Mouse (Mus musculus) embryonic fibroblast, embryonic 13.5 days (primary cell): ENCODE data around the gene Serpini2. TPM values are rescaled to one million over a fixed set of nuclear protein-coding genes. Genes with fewer than 3 reads are reported as not detected.

Experiments used
- H3K27ac ChIP-seq: 2 replicates; pipeline ENCODE4 v1.5.1; 2012; ENCODE audit warnings: low read length, control low read depth, inconsistent platforms; ENCODE audit not compliant: insufficient read depth
- H3K4me1 ChIP-seq: 2 replicates; pipeline ENCODE4 v1.6.1; 2011; ENCODE audit warnings: low read length; ENCODE audit not compliant: control insufficient read depth, insufficient read depth
- H3K4me3 ChIP-seq: 2 replicates; pipeline ENCODE4 v1.5.1; 2011; ENCODE audit warnings: mild to moderate bottlenecking, control low read depth, low read length; ENCODE audit not compliant: insufficient read depth
- CTCF ChIP-seq: IDR thresholded peaks from 2 replicates; pipeline ENCODE4 v1.5.1; 2011; ENCODE audit warnings: mild to moderate bottlenecking, control low read depth, low read length, moderate library complexity, borderline replicate concordance; ENCODE audit not compliant: insufficient read depth
- POLR2A ChIP-seq: IDR thresholded peaks from 2 replicates; pipeline ENCODE4 v1.6.1; 2011; ENCODE audit warnings: low read depth, mild to moderate bottlenecking, control low read depth, low read length, moderate library complexity
- polyA plus RNA-seq: library from polyadenylated mRNA; stranded (reverse); fragments of >200 nt; gene quantifications from 2 replicates; pipeline ENCODE4 v1.2.4, GENCODE M21; 2011; ENCODE audit warnings: low read depth; ENCODE audit not compliant: missing spikeins, insufficient read length

Serpini2 gene
- polyA plus RNA-seq, 1 experiment = not detected

- Histone ChIP-seq H3K4me1 (no peaks in the 10 kb centered on the region), H3K4me3 (no peak overlapping the region), H3K27ac (no peak overlapping the region)
- TF ChIP-seq POLR2A = no peak
- TF ChIP-seq CTCF = no peak
Measured at GRCm38 (mm10) chr3:75276522-75276921, 6.6 kb upstream of the Serpini2 start.

GRCm38 (mm10) chr3:75275127-75275526 lies 5.2 kb upstream of the Serpini2 start:
- H3K4me1 ChIP-seq = no peaks in the 10 kb centered on the region
- no peak for TF ChIP-seq CTCF
- no peak for TF ChIP-seq POLR2A
- no peak overlapping the region for H3K4me3 ChIP-seq
- H3K27ac ChIP-seq = no peak overlapping the region

- no peaks in the 10 kb centered on the region for H3K4me1 ChIP-seq
- TF ChIP-seq POLR2A = no peak
- TF ChIP-seq CTCF = no peak
Measured at GRCm38 (mm10) chr3:75259356-75259755, 10.5 kb downstream of the Serpini2 start.

GRCm38 (mm10) chr3:75219694-75220093 lies 50.2 kb downstream of the Serpini2 start:
- H3K27ac ChIP-seq = no peak overlapping the region
- H3K4me3 ChIP-seq = no peak overlapping the region
- TF ChIP-seq POLR2A (no peak), CTCF (no peak)
- no peaks in the 10 kb centered on the region for H3K4me1 ChIP-seq

More at GRCm38 (mm10) chr3:75259356-75259755, 10.5 kb downstream of the Serpini2 start:
- H3K27ac ChIP-seq = no peak overlapping the region
- no peak overlapping the region for H3K4me3 ChIP-seq

GRCm38 (mm10) chr3:75219211-75219610 lies 50.7 kb downstream of the Serpini2 start:
- TF ChIP-seq CTCF (peak; percentile 42; the same call in 1 of the 2 replicates), POLR2A (no peak)
- Histone ChIP-seq H3K4me1 (no peaks in the 10 kb centered on the region), H3K27ac (no peak overlapping the region), H3K4me3 (no peak overlapping the region)

GRCm38 (mm10) chr3:75202808-75203503 lies 66.9 kb downstream of the Serpini2 start:
- Histone ChIP-seq H3K4me3 (no peak overlapping the region), H3K4me1 (no peaks in the 10 kb centered on the region), H3K27ac (no peak overlapping the region)
- no peak for TF ChIP-seq POLR2A
- peak; percentile 70; the same call in 1 of the 2 replicates for TF ChIP-seq CTCF

Other genes starting within 250 kb of the Serpini2 start
- gene Zbbx, start 105.0 kb downstream of the Serpini2 start, polyA plus RNA-seq = not detected in 2 replicates
- gene Wdr49, start 212.1 kb upstream of the Serpini2 start, polyA plus RNA-seq = not detected in 2 replicates